ENCODE assay signal across 19 mouse cellular contexts in genomic region chr7:18986503-18986902, GRCm38 (mm10). TPM values are rescaled to one million over a fixed set of nuclear protein-coding genes. Genes with fewer than 3 reads are reported as not detected.
"Had no signal": no experiment of that assay in that cellular context is flagged by ENCODE, and none has a peak within 500 bp of the region (broad histone marks: within the 10 kb centered on the region; RNA-seq: fewer than 3 reads in every experiment).

No protein-coding gene starts in this region.

- H3K9me3 ChIP-seq: limb, embryonic 15.5 days; liver, embryonic 13.5 days; midbrain, embryonic 10.5 days; neural tube, embryonic 15.5 days had no signal

- H3K27ac ChIP-seq: limb, embryonic 15.5 days; liver, embryonic 13.5 days; midbrain, embryonic 10.5 days; neural tube, embryonic 15.5 days; stomach, postnatal 0 days had no signal

- H3K27me3 ChIP-seq: neural tube, embryonic 15.5 days had no signal

- H3K4me2 ChIP-seq: limb, embryonic 15.5 days; liver, embryonic 13.5 days; neural tube, embryonic 15.5 days had no signal

- H3K9ac ChIP-seq: limb, embryonic 15.5 days; liver, embryonic 13.5 days; neural tube, embryonic 15.5 days had no signal

- H3K4me3 ChIP-seq: limb, embryonic 15.5 days; liver, embryonic 13.5 days; midbrain, embryonic 10.5 days; myocyte; neural tube, embryonic 15.5 days had no signal

- DNase-seq: kidney, postnatal 25 days; layer of hippocampus, postnatal 36 days; liver, embryonic 13.5 days; lung, adult 18-20 months; midbrain, embryonic 14.5 days; right cerebral cortex, adult 18-20 months; thymus, postnatal 4 days had no signal

- H3K36me3 ChIP-seq: limb, embryonic 15.5 days; liver, embryonic 13.5 days; midbrain, embryonic 10.5 days; neural tube, embryonic 15.5 days had no signal

RNA-seq across cellular contexts. Expression of gene Nanos2, which starts 0.7 kb away (rescaled TPM):
- polyA plus RNA-seq: kidney, embryonic 16.5 days; limb, embryonic 11.5 days; limb, embryonic 15.5 days; liver, embryonic 13.5 days; lung, embryonic 16.5 days; myocyte; spleen, adult 2 months; stomach, postnatal 0 days had no signal

RNA-seq across cellular contexts. Expression of gene Foxa3, which starts 36.8 kb away (rescaled TPM):
- total RNA-seq: layer of hippocampus, postnatal 36 days; left cerebral cortex, adult 8-10 months; left cerebral cortex, postnatal 25 days had no signal
- polyA plus RNA-seq: midbrain, embryonic 14.5 days; neural tube, embryonic 11.5 days had no signal
